Mouse (Mus musculus) ovary, postnatal 14 days (tissue): ENCODE data around the gene Ercc5.

ENCODE experiments used
- DNase-seq: peaks from one replicate; pipeline ENCODE4 v3.0.0; 2022; ENCODE audit warnings: low spot score

The Ercc5 gene

DNA sequence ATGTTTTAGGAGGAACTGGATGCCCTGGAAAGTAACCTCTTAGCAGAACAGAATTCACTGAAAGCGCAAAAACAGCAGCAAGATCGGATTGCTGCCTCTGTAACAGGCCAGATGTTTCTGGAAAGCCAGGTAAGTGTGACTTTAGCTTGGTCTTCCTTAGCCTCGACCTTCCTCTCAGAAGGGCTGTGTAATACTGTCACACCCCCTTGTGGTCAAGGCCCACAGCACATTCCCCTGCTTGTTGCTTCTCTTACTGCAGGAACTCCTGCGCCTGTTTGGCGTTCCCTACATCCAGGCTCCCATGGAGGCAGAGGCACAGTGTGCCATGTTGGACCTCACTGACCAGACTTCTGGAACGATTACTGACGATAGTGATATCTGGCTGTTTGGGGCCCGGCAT is 26.4 kb downstream of the Ercc5 start:
- DNase-seq = no peak

DNA sequence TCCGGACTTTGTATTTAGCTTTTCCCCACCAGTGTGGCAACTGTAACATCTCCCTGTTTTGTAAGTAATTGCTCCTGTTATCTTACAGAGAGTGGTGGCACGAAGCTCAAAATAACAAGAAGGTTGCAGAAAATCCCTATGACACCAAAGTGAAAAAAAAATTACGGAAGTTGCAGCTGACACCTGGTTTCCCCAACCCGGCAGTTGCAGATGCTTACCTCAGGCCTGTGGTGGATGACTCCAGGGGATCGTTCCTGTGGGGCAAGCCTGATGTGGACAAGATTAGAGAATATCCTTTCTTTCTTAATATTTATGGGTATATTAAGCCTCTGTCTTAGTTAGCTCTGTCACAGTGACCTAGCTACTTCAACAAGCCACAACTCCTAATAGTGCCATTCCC is 30.5 kb downstream of the Ercc5 start:
- DNase-seq = no peak

DNA sequence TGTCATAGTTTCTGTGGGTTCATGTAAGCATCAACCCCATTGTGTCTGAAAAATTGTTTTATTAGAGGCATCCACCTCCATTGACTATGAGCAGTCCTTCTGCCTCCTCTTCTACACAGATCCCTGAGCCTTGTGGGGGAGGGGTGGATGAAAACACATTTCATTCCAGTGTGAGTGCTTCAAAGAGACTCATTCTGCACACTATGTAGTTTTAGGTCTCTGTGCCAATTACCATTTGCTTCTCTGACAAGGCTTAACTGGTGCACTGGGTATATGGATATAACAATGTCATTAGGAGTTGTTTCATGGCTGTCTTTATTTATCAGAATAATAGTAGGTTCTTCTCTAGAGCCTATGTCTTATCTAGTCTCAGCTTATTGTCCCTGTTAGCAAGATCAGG is 38.9 kb downstream of the Ercc5 start:
- no peak for DNase-seq

DNA sequence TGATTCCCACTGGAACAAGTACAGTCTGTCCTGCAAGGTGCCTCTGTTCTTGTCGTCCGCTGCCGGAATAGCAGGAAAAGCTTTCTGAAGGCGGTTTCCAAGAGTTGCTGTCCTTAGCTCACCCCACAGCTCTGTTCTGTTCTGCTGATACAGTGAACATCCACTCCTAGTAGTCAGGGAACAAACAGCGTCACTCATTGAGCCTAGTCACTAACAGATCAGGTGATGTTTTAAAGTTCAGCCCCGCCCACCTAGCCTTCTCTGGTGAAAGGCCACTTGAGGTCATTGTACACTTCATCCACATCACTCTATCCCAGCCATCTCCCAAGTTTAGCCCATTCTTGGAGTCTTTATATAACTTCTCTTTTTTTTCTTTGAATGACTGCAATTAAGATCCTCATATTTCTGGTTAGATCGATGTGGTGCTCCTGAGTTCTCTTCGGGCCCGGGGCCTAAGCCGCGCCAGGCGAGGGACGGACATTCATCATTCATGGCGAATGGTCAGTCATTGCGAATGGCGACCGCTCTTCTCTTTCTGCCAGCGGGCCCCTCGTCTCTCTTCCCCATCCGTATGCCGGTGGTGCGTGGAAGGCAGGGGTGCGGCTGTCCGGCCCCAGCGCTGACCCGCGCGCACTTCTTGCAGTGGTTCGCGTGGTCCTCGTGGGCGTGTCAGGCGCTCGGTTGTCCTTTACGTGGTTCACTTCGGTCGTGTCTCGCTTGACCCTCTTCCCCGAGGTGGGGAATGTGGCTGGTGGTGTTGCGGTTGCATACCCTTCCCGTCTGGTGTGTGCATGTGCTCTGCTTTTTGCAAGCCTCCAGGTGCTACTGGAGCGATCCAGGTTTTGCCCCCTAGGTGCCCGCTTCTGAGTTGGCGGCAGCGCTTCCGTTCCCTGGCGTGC is 51.0 kb downstream of the Ercc5 start:
- no peak for DNase-seq

DNA sequence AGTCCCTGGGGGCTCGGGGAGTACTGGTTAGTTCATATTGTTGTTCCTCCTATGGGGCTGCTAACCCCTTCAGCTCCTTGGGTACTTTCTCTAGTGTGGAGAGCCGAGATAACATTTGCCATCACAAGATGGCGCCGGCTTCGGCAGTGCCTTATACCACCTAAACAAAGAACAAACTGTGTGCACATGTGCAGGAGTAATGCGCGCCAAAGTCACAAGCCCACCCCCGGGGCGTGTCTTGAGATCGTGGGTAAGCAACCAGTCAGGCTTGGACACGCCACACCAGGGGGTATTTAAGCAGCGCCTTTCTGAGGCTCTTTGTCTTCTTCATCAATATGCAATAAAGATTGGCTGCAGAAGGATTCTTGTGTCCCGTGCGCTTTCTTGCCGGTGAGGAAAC is 55.3 kb downstream of the Ercc5 start:
- DNase-seq = no peak

DNA sequence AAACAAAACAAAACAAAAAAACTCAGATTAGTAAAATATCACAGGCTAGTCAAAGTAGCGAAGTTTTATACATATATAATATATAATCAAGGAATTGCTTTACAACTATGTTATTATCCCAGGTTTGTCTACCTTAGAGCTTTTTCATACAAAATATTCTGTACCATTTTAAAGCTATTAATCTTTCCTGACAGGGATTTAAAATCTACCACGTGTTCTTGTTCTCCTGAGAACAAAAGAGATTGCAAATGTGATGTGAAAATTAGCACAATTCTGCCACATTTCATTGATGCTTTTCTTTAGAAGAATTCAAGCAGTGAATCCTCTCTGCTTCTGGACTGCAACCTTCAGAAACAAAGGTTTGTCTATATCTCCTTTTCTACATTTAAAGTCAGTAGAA is 66.9 kb downstream of the Ercc5 start:
- DNase-seq = no peak

DNA sequence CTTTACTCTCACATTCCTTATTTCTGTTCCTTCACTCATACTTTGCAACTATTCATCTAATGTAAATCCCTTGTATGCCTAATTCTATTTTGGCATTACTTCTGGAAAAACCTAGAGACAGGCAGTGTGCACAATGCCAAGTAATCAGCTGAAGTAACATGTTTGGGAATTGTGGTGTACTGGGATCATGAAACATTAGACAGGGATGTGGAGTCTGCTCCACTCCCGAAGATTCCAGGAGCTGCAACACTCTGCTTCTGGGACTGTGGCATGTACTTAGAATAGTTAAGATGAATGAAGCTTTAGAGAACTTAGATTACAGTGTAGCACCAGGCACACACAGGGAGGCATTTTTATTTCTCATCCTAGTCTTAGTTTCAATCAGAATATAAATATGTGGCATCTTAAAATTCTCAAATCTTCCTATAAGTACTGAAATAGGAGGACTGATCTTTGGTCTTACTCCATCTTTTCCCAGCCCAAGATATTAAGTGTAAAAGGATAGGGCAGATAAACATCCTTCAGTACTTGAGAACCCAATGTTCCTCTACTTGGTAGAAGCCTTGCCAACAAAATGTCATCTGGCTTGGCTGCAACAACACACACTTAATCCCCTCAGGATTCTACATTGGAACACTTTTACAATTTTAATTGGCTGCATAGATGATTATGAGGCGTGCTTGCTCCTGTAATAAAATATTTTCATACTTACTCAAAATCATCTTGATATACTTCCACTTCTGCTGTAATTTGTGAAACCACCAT is 69.0 kb downstream of the Ercc5 start:
- no peak for DNase-seq

DNA sequence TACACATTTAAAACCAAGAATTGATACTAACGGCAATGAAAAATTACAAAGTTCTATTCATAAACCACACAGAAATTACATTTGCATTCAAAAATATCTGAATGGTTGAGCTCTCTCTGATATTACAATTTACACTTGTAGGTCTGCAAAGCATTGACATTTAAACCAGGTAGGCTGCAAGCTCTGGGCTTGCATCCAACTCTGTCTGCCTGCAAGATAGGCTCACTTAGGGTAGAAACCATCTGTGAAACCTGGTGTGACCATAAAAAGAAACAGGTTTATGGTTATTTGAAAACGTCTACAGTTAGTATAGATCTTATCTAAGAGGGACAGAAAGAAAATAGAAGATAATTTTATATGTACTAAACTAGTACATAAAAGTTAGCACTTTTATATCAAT is 69.6 kb downstream of the Ercc5 start:
- DNase-seq = no peak

DNA sequence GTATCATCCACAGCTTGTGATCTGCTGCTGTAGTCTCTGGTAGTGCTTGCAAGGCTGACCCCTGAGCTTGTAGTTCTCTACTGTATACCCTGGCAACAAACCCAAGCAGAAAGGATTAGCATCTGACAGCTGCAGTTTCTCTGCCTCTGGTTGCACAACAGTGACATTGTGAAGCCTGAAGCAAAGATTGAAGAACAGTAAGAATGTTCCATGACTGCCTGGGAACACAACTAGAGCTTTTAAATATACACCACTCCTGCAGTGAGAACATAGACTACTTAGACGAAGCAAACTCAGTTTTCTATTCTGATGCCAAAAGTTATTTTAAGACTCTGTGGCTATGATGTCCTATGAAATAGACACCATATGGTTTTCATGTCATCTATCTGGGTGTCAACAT is 71.3 kb downstream of the Ercc5 start, which contains the start of gene Mettl21e:
TSS of gene Mettl21e (minus strand) at position 86 of the 400 bp plus-strand sequence.
- no peak for DNase-seq

DNA sequence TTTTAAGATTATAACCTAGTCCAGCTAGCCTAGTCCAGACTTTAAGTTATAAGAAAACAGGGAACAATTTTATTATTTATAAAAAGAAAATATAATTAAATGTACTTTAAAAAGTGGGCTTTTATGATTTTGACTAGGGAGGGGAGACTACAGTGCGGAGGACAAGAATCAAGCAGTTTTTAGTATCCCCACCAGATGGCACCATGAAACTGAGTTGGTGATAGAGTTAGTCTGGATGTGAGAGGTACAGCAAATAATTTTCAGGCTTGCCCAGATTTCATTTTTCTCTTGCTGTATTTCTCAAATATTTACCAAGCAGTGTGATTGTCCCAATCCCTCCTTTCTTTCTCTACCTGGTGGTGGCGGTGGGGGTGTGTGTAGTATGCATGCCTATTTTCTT is 81.5 kb downstream of the Ercc5 start:
- DNase-seq = peak; percentile 44
